Mouse (Mus musculus): ENCODE measurements around the gene Chchd6.
A peak's percentile ranks its signal among the peaks of the same experiment; 100 is the strongest.

Chchd6 gene

GRCm38 (mm10) chr6:89595018-89595776, at the start of gene Chchd6:
Gene Chchd6, minus strand, starts transcription at chr6:89595652.
- TF ChIP-seq NANOG (IDR thresholded peaks at IDR 0.05; ENCODE audit: borderline replicate concordance, low read length) (no peak), CTCF (conservative IDR thresholded peaks at IDR 0.05; ENCODE audit: low read length) (no peak), POU5F1 (IDR thresholded peaks at IDR 0.05; ENCODE audit: borderline replicate concordance, low read length) (no peak)
- H3K36me3 ChIP-seq (ENCODE audit: insufficient read depth, low read length) = no peaks in the 10 kb centered on the region
- H3K4me1 ChIP-seq (replicated peaks; ENCODE audit: low read depth, low read length) = peaks cover 6% of the 10 kb centered on the region
- H3K27me3 ChIP-seq (ENCODE audit: insufficient read depth, low read length) = peaks cover 6% of the 10 kb centered on the region; the same call in 1 of the 2 replicates
- H3K4me3 ChIP-seq (replicated peaks; ENCODE audit: low read length) = peak within 1 kb of the TSS; percentile 88
- H3K9me3 ChIP-seq (ENCODE audit: low read length) = peaks cover 4% of the 10 kb centered on the region

GRCm38 (mm10) chr6:89644271-89645075, 49.0 kb upstream of the Chchd6 start:
- Histone ChIP-seq H3K4me3 (replicated peaks; ENCODE audit: low read length) (peak overlapping the region; percentile 96), H3K27me3 (ENCODE audit: insufficient read depth, low read length) (no peaks in the 10 kb centered on the region), H3K9me3 (ENCODE audit: low read length) (no peaks in the 10 kb centered on the region), H3K36me3 (ENCODE audit: insufficient read depth, low read length) (0 out of 2 replicates have a peak, but pooled peaks cover 4% of the 10 kb centered on the region), H3K4me1 (replicated peaks; ENCODE audit: low read depth, low read length) (peaks cover 15% of the 10 kb centered on the region)
- TF ChIP-seq CTCF (conservative IDR thresholded peaks at IDR 0.05; ENCODE audit: low read length) (no peak), NANOG (IDR thresholded peaks at IDR 0.05; ENCODE audit: borderline replicate concordance, low read length) (no peak), POU5F1 (IDR thresholded peaks at IDR 0.05; ENCODE audit: borderline replicate concordance, low read length) (no peak)

- Histone ChIP-seq H3K9me3 (ENCODE audit: low read length) (no peaks in the 10 kb centered on the region), H3K4me3 (replicated peaks; ENCODE audit: low read length) (peak within 1 kb of the TSS; percentile 96), H3K36me3 (ENCODE audit: insufficient read depth, low read length) (0 out of 2 replicates have a peak, but pooled peaks cover 4% of the 10 kb centered on the region), H3K4me1 (replicated peaks; ENCODE audit: low read depth, low read length) (peaks cover 15% of the 10 kb centered on the region), H3K27me3 (ENCODE audit: insufficient read depth, low read length) (no peaks in the 10 kb centered on the region)
- TF ChIP-seq POU5F1 (IDR thresholded peaks at IDR 0.05; ENCODE audit: borderline replicate concordance, low read length) = no peak
- TF ChIP-seq NANOG (IDR thresholded peaks at IDR 0.05; ENCODE audit: borderline replicate concordance, low read length) = no peak
- no peak for TF ChIP-seq CTCF (conservative IDR thresholded peaks at IDR 0.05; ENCODE audit: low read length)
Measured at GRCm38 (mm10) chr6:89643798-89644270, 48.4 kb upstream of the Chchd6 start, which contains the start of gene Txnrd3. Gene Txnrd3, plus strand, starts transcription at chr6:89643988.

GRCm38 (mm10) chr6:89639025-89639424, 43.6 kb upstream of the Chchd6 start:
- TF ChIP-seq POU5F1 (IDR thresholded peaks at IDR 0.05; ENCODE audit: borderline replicate concordance, low read length) (no peak), CTCF (conservative IDR thresholded peaks at IDR 0.05; ENCODE audit: low read length) (peak; percentile 82)
- Histone ChIP-seq H3K4me1 (replicated peaks; ENCODE audit: low read depth, low read length) (peaks cover 14% of the 10 kb centered on the region), H3K36me3 (ENCODE audit: insufficient read depth, low read length) (no peaks in the 10 kb centered on the region)

GRCm38 (mm10) chr6:89637977-89638376, 42.5 kb upstream of the Chchd6 start:
- Histone ChIP-seq H3K27me3 (ENCODE audit: insufficient read depth, low read length) (0 out of 2 replicates have a peak, but pooled peaks cover 3% of the 10 kb centered on the region), H3K4me3 (replicated peaks; ENCODE audit: low read length) (no peak overlapping the region), H3K9me3 (ENCODE audit: low read length) (no peaks in the 10 kb centered on the region), H3K36me3 (ENCODE audit: insufficient read depth, low read length) (no peaks in the 10 kb centered on the region), H3K4me1 (replicated peaks; ENCODE audit: low read depth, low read length) (peaks cover 6% of the 10 kb centered on the region)
- no peak for TF ChIP-seq POU5F1 (IDR thresholded peaks at IDR 0.05; ENCODE audit: borderline replicate concordance, low read length)

More at GRCm38 (mm10) chr6:89639025-89639424, 43.6 kb upstream of the Chchd6 start:
- Histone ChIP-seq H3K27me3 (ENCODE audit: insufficient read depth, low read length) (no peaks in the 10 kb centered on the region), H3K9me3 (ENCODE audit: low read length) (no peaks in the 10 kb centered on the region), H3K4me3 (replicated peaks; ENCODE audit: low read length) (no peak overlapping the region)

- H3K4me3 ChIP-seq (replicated peaks; ENCODE audit: low read length) = no peak overlapping the region
- TF ChIP-seq CTCF (conservative IDR thresholded peaks at IDR 0.05; ENCODE audit: low read length) = no peak
- no peak for TF ChIP-seq NANOG (IDR thresholded peaks at IDR 0.05; ENCODE audit: borderline replicate concordance, low read length)
- TF ChIP-seq POU5F1 (IDR thresholded peaks at IDR 0.05; ENCODE audit: borderline replicate concordance, low read length) = no peak
Measured at GRCm38 (mm10) chr6:89634400-89634799, 38.9 kb upstream of the Chchd6 start.

GRCm38 (mm10) chr6:89633115-89633514, 37.7 kb upstream of the Chchd6 start:
- H3K4me3 ChIP-seq (replicated peaks; ENCODE audit: low read length) = no peak overlapping the region
- no peaks in the 10 kb centered on the region for H3K9me3 ChIP-seq (ENCODE audit: low read length)
- peaks cover 11% of the 10 kb centered on the region; the same call in 1 of the 2 replicates for H3K27me3 ChIP-seq (ENCODE audit: insufficient read depth, low read length)
- TF ChIP-seq POU5F1 (IDR thresholded peaks at IDR 0.05; ENCODE audit: borderline replicate concordance, low read length) = no peak
- no peaks in the 10 kb centered on the region for H3K36me3 ChIP-seq (ENCODE audit: insufficient read depth, low read length)
- H3K4me1 ChIP-seq (replicated peaks; ENCODE audit: low read depth, low read length) = peaks cover 10% of the 10 kb centered on the region

More at GRCm38 (mm10) chr6:89634400-89634799, 38.9 kb upstream of the Chchd6 start:
- Histone ChIP-seq H3K27me3 (ENCODE audit: insufficient read depth, low read length) (peaks cover 11% of the 10 kb centered on the region; the same call in 1 of the 2 replicates), H3K36me3 (ENCODE audit: insufficient read depth, low read length) (no peaks in the 10 kb centered on the region), H3K4me1 (replicated peaks; ENCODE audit: low read depth, low read length) (peaks cover 10% of the 10 kb centered on the region), H3K9me3 (ENCODE audit: low read length) (no peaks in the 10 kb centered on the region)

GRCm38 (mm10) chr6:89631809-89632562, 36.5 kb upstream of the Chchd6 start:
- TF ChIP-seq CTCF (conservative IDR thresholded peaks at IDR 0.05; ENCODE audit: low read length) (peak; percentile 52), NANOG (IDR thresholded peaks at IDR 0.05; ENCODE audit: borderline replicate concordance, low read length) (no peak), POU5F1 (IDR thresholded peaks at IDR 0.05; ENCODE audit: borderline replicate concordance, low read length) (no peak)
- H3K4me1 ChIP-seq (replicated peaks; ENCODE audit: low read depth, low read length) = peaks cover 10% of the 10 kb centered on the region
- H3K4me3 ChIP-seq (replicated peaks; ENCODE audit: low read length) = no peak overlapping the region
- no peaks in the 10 kb centered on the region for H3K36me3 ChIP-seq (ENCODE audit: insufficient read depth, low read length)
- peaks cover 15% of the 10 kb centered on the region for H3K27me3 ChIP-seq (ENCODE audit: insufficient read depth, low read length)
- H3K9me3 ChIP-seq (ENCODE audit: low read length) = no peaks in the 10 kb centered on the region

All from E14TG2a.4 (cell line).